Mouse (Mus musculus): ENCODE data around the gene Ndufs4.
"Not testable (repeated sequence)": the region's sequence is repeated elsewhere in the genome, so short reads cannot be mapped to it uniquely, and the experiment has no call there.

The Ndufs4 gene

GRCm38 (mm10) chr13:114343001-114343400, 45.1 kb downstream of the Ndufs4 start:
- DNase-seq (ENCODE audit: low read depth, low spot score): no peak

- no peak for DNase-seq (ENCODE audit: low read depth, low spot score)
These were observed 68.1 kb downstream of the Ndufs4 start for GRCm38 (mm10) chr13:114319835-114320389.

DNA sequence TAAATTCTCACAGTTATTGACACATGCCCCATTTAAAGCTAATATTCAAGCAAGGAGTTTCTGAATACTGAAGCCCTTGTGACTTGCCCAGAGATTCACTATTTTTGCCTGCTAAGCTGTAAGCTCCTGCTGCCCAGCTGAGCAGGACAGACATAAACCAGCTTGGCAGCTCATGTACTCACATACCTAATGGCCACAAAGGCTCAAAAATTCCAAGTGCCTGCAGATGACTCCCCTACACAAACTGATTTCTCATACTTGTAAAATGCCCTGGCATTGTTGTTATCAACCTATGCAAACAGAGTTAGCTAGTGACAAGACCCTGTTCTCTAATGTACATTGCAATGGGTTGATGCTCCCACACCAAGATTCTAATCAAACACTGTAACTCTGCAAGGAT, 68.9 kb downstream of the Ndufs4 start:
- no peak for DNase-seq (ENCODE audit: low read depth, low spot score)

- DNase-seq (ENCODE audit: low read depth, low spot score): no peak
These were observed 72.7 kb downstream of the Ndufs4 start for GRCm38 (mm10) chr13:114315374-114315773.

DNA sequence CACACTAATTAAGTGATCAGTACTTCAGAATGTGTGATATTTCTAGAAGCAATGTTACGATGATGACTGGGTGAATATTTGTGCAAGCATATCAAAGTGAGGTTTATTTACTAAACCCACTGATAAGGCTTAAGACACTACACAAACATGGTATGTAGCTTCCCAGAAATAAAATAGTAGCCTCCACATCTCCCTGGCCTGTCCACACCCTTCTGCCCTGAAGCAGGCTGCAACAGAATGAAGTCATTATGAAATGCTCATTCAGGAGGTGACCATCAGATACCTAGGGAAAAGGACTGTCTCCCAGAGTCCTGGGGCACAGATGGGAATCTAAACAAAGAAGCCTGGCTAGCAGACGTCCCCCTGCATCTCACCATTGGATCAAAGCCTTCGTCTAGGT, 73.1 kb downstream of the Ndufs4 start:
- no peak for DNase-seq (ENCODE audit: low read depth, low spot score)

DNA sequence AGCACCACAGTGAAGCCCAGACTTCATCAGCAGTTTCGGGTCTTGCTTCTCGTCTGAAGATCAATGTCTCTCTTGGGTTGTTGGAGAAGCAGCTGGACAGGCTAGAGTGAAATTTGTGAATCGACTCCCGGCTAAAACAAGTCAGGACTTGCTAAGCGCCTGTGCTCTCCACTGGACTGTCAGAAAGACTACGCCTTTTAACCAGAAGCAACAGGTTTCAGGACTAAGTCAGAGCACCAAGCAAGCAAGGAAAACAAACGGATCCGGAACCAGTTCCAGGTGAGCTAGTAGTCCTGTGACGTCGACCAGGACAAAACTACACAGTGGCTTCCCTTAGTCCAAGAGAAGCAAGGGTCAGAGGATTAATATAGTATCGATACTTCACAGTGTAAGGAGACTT, 77.5 kb downstream of the Ndufs4 start:
- DNase-seq (ENCODE audit: low read depth, low spot score): no peak

GRCm38 (mm10) chr13:114304684-114305083, 83.4 kb downstream of the Ndufs4 start:
- no peak for DNase-seq (ENCODE audit: low read depth, low spot score)

GRCm38 (mm10) chr13:114303466-114304175, 84.4 kb downstream of the Ndufs4 start:
- no peak for DNase-seq (ENCODE audit: low read depth, low spot score)

GRCm38 (mm10) chr13:114297761-114298160, 90.3 kb downstream of the Ndufs4 start:
- DNase-seq (ENCODE audit: low read depth, low spot score): no peak

DNA sequence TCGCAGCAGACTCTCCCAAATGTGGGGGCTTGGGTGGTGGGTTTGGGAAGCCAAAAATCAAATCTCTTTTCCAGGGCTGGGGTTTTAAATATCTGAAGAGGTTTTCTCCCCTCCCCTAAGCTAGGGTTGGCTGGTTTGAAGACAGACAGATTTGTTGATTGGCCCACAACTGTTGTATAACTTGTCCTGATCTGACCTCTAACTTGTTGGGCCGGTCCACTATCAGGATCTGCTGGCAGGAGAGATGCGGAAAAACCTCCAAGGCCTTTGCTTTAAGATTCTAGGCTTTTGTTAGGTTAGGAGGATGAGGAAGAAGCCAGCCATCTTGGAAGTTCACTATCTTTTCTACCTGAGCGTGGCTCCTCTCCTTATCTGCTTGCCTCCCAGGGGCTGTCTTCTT, 91.5 kb downstream of the Ndufs4 start:
- no peak for DNase-seq (ENCODE audit: low read depth, low spot score)

- no peak for DNase-seq (ENCODE audit: low read depth, low spot score)
These were observed 98.6 kb downstream of the Ndufs4 start for GRCm38 (mm10) chr13:114289411-114289810.

DNA sequence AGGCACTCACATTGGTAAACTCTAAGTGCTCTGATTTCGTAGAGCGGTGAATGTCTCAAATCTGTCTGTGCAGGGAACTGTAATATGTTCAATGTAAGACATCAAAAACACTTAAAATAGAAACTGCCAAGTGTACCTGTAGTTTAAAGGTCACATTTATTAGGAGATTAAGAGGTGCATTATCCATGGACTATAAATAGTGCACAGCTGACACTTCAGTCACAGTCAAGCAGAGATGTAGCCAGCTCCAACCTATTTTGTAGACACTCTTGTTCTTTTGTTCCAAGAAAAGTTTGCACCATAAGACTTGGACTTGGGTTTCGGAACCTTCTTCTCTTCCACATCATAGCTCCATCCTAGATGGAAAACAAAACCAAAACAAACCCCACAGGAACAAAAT, 99.5 kb downstream of the Ndufs4 start:
- DNase-seq (ENCODE audit: low read depth, low spot score): no peak

- DNase-seq (ENCODE audit: low read depth, low spot score): not testable (repeated sequence)
These were observed 109.4 kb downstream of the Ndufs4 start for GRCm38 (mm10) chr13:114278690-114279089.

DNA sequence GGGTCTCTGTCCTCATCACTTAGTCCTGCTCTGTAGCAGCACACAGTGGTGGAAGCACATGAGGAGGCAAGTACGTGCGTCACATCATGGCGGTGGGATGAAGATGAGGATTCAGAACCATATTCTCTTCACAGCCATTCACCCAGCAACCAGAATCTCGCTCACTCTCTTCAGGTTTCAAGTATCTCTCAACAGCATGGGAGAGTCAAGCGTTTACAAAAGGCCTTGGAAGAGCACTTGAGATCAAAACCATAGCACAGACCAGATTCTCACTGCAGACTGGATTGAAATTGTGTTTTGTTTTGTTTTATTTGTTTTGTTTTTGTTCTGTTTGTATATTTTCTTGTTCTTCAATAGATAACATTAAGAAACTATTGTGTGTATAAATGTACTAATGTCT, 110.8 kb downstream of the Ndufs4 start:
- DNase-seq (ENCODE audit: low read depth, low spot score): no peak

DNA sequence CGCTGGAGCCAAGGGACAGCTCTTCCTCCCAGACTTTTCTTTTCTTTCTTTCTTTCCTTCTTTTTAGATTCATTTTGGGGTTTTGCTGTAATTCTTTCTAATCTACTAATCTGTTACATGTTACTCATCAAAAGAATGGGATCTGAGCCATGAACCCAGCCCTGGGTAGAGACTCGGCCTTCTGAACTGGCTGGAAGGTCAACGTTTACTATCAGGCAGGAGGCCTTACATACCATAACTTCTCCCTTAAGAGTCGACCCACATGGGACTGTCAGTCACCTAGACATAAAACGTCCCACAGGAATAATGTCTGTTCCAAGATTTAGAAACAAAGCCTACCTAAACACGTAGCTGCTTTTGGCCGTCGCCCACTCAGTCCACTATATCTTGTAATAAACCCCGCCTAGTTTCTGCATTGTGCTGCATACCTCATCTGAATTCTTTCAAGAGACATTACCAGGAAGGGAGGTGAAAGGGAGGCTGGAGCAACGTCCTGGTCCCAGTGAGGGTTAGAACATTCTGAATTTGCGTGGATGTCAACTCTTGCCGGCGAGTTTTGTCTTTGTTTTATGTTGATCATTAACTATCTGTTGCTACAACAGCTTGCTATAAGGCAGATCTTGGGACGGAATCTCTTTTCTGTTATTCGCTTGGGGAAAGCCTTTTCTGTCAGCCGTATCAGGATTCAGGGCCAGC, 116.5 kb downstream of the Ndufs4 start:
- no peak for DNase-seq (ENCODE audit: low read depth, low spot score)

GRCm38 (mm10) chr13:114267741-114268140, 120.3 kb downstream of the Ndufs4 start:
- no peak for DNase-seq (ENCODE audit: low read depth, low spot score)

GRCm38 (mm10) chr13:114260486-114261205, 127.4 kb downstream of the Ndufs4 start:
- no peak for DNase-seq (ENCODE audit: low read depth, low spot score)

GRCm38 (mm10) chr13:114254697-114255096, 133.4 kb downstream of the Ndufs4 start:
- DNase-seq (ENCODE audit: low read depth, low spot score): no peak
